Mouse (Mus musculus): ENCODE measurements around the gene Krt78.

The Krt78 gene

GRCm38 (mm10) chr15:101970536-101970935 is 16.4 kb upstream of the Krt78 start:
- peak; percentile 48 to 72 for DNase-seq

- peak; percentile 70 to 82 for DNase-seq
These were observed 12.7 kb upstream of the Krt78 start for GRCm38 (mm10) chr15:101966808-101967207.

- no peak for DNase-seq
These were observed 4.8 kb upstream of the Krt78 start for GRCm38 (mm10) chr15:101958891-101959290.

- DNase-seq: no peak
These were observed 1.2 kb downstream of the Krt78 start for GRCm38 (mm10) chr15:101952733-101953474.

GRCm38 (mm10) chr15:101945430-101945829 is 8.7 kb downstream of the Krt78 start:
- DNase-seq: no peak

- no peak for DNase-seq
These were observed 12.1 kb downstream of the Krt78 start for GRCm38 (mm10) chr15:101941948-101942347.

GRCm38 (mm10) chr15:101940274-101940829 is 13.7 kb downstream of the Krt78 start, which contains the start of gene Krt79:
Gene Krt79 (minus strand): TSS chr15:101940324.
- DNase-seq: no peak

- no peak for DNase-seq
These were observed 15.3 kb downstream of the Krt78 start for GRCm38 (mm10) chr15:101938600-101939308.

GRCm38 (mm10) chr15:101933024-101933423 is 21.1 kb downstream of the Krt78 start:
- no peak for DNase-seq

GRCm38 (mm10) chr15:101929666-101930065 is 24.4 kb downstream of the Krt78 start:
- DNase-seq: peak; percentile 41 to 50

- no peak for DNase-seq
These were observed 25.0 kb downstream of the Krt78 start for GRCm38 (mm10) chr15:101929087-101929486.

- DNase-seq: peak in 1 of 2 experiments; percentile 40
These were observed 26.6 kb downstream of the Krt78 start for GRCm38 (mm10) chr15:101927340-101928080.

- no peak for DNase-seq
These were observed 29.0 kb downstream of the Krt78 start for GRCm38 (mm10) chr15:101925041-101925440.

GRCm38 (mm10) chr15:101924635-101925034 is 29.5 kb downstream of the Krt78 start, which contains the start of gene Krt4:
Gene Krt4 (minus strand): TSS chr15:101924735.
- DNase-seq: no peak

- DNase-seq: no peak
These were observed 31.8 kb downstream of the Krt78 start for GRCm38 (mm10) chr15:101922296-101922695.

- no peak for DNase-seq
These were observed 38.0 kb downstream of the Krt78 start for GRCm38 (mm10) chr15:101916072-101916471.

GRCm38 (mm10) chr15:101904849-101905248 is 49.2 kb downstream of the Krt78 start:
- no peak for DNase-seq

- DNase-seq: no peak
These were observed 51.6 kb downstream of the Krt78 start for GRCm38 (mm10) chr15:101902171-101903149.
